Mouse (Mus musculus): ENCODE measurements at regions not wholly inside any gene's neighbourhood (a gene's known extent, or its start where the extent isn't known, plus 50 kb on each side); places are given as distances from the start of the nearest gene placed in this dataset.

DNA sequence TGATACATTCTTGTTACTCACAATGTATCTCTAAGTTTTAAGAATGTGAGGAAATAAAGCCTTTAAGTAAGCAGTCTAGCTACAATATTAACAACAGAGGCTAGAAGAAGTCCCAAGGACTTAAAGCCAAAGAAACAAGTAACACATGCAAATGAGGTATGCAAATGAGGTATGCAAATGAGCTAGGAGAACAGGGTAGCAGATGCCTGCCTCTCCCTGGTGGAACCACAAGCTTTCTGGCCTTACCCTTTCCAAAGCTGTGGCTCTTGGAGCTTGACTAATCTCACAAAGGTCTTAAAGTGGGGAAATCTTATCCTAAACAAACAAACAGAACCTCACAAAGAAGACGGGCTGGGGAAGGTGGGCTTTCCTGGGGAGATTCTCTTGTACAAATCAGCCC, 322.1 kb downstream of the Setd4 start:
- DNase-seq (ENCODE audit: low spot score) = no peak

DNA sequence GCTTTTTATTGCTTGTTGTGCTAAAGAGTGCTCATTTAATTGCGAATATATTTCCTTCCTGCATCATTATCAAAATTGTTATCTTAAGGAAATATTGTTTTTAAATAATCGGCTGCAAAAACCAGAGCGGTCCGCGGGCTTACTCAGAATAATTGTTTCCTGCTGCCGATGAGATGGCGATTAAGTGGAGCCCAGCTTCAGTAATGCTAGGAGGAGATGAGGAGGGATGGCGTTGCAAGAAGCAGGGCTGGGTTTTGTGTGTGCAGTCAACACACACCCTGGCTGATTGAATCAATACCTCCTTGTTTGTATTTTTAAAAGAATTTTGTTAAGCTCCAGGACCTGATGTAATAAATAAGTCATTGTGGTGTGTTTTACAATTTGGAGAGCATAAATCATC, 331.2 kb downstream of the Setd4 start:
- DNase-seq (ENCODE audit: low spot score) = no peak

DNA sequence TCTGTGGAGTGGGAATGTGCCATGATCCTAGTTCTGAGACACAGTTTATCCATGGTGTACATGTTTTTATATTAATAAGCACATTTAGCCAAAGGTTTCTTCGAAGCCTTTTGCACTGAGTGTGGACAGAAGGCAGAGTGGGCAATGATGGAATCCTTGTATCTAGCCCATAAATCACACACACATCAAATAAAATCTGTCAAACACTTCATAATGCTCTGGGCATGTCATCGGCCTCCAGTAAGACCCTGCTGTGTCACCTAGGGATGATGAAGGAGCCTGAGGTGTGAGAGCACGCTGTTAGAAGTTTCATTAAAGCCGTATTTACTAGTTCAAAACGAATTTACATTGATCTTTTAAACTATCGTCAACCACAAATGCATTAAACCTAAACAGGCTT, 331.7 kb downstream of the Setd4 start:
- DNase-seq (ENCODE audit: low spot score) = no peak

DNA sequence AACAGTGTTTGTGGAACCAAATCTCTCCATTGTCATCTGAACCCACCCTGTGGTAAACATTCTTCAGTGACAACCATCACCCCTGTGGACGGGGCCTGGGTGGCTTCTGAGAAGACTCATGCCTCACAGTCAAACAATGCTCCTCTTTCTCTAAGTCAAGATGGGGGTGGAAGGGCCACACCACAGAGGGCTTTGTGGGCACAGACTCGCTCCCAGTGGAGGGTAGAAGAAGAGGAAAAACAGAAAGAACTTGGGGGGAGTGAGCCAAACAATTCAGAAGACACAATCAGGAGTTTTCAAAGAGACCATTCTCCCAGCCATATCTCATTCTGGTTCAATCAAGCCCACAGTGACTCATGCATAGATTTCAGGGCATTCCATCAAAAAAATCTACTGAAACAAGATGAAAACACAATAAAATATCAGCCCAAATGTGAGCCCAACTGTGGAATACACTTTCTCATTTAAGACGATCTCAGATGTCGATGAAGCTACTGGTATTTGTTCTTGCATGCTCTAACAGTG, 339.7 kb downstream of the Setd4 start:
- no peak for DNase-seq (ENCODE audit: low spot score)

DNA sequence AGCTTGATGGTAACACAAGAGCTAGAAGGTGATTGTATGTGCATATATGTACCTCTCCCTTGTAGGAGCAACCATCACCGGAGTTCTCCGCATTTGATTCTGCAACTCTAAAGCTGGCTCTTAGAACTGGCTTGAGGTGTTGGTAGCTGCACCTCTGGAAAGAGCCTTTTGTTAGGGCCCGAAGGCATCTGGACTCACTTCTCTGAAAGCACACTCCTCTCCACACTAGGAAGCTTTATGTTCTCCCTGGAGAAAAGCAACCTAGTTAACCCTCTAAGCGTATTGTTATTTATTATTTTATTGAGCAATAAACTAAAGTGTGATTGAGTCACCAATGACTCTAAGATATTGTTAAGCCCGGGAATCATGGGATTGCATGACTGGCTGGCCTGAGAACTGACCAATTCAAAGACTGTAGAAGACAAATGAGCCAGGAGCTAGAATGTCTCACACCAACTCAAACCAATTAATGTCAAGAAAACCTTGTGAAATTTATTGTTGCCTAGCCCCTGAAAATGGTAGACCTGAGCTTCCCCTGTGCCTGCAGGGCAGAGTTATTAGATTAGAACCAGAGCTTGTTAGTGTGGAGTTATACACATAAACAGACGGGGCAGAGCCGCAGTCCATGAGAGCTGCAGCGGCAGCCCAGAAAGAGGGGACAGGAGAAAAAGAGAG, 340.6 kb downstream of the Setd4 start:
- DNase-seq (ENCODE audit: low spot score) = no peak

DNA sequence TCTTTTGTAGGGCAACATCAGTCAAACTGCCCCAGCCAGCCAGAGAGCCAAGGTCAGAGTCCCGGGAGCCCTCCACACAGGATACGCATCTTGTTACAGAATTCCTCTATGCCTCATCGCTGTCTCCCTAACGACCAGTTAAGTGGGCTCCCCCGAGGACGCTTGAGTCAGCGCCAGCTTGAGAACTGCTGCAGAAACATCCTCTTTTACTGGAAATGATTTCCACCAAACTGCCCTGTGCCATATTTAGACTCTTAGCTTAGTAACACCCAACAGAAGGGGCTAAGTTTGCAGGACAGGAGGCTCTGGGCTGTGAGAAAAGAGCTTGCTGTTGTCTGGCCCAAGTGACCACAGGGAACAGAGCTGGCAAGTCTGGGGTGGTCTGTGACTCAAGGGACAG, 357.0 kb downstream of the Setd4 start:
- DNase-seq (ENCODE audit: low spot score) = peak; percentile 4

DNA sequence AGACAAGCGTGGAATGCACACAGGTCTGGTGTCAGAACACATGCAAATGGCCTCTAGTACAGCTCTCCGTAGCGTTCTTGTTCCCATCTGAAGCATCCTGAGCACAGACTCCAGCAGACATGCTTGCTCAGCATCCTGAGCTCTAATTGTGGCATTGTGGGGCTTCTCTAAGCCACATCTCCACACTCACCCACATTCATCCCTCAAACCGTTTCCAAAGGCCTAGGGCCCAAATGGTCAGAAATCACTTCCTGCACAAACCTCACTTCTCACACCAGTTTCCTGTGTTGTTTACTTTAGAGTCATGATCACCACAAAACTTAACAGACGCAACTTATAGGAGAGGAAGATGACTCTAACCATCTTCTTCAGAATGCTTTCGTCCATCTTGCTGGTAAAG, 358.1 kb downstream of the Setd4 start:
- DNase-seq (ENCODE audit: low spot score) = no peak

DNA sequence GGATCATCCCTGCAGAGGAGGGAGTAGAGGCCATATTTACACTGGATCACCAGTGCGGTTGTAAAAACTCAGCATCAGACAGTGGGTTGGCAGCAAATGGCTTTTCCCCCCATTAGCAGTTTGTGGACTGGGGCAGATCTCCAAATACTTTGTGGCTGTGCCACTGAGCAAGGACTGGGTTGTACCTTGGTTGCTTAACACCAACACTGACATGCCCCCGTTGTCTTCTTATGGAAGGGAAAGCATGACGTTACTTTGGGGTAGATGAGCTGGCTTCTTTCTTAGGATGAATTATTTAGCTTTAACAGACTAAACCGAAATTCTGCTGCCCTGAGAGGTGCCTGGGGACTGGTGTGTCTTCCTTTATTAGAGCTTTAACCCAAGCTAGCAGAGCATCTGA, 365.0 kb downstream of the Setd4 start:
- no peak for DNase-seq (ENCODE audit: low spot score)

DNA sequence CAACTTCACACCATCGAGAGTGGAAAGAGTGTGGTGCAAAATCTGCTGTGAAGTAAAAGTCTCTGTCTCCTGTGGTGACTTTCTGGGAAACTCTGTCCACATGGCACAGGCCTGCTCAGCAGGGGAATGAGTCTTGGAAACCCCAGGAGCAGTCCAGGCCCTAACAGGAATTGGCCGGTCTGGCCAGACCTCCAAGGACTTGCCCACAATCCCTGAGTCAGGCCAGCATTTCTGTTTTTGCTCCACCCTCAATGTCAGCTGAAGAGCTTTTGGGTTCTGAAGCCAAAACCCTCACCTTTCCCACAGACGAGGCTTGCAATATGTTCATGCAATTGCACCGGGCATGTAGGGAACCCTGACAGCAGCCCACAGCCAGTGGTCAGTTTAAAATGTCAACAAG, 365.5 kb downstream of the Setd4 start:
- DNase-seq (ENCODE audit: low spot score) = no peak

DNA sequence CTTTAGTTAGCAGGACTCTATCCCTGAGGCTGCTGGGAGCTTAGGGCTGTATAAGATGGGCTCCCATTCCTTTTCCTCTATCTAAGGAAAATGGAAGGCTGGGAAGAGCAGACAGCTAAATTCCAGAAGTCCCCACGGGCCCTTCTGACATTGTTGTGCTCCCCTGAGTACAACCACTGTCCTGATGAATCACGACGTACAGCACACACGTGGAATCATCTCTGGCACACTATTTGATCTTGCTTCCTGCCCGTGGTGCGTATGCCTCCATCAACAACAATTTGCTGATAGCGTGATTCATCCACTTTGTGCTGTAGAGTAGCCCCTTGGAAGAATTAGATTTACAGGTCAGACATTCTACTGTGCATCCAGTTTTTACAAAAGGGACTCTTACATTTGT, 378.2 kb downstream of the Setd4 start:
- no peak for DNase-seq (ENCODE audit: low spot score)

DNA sequence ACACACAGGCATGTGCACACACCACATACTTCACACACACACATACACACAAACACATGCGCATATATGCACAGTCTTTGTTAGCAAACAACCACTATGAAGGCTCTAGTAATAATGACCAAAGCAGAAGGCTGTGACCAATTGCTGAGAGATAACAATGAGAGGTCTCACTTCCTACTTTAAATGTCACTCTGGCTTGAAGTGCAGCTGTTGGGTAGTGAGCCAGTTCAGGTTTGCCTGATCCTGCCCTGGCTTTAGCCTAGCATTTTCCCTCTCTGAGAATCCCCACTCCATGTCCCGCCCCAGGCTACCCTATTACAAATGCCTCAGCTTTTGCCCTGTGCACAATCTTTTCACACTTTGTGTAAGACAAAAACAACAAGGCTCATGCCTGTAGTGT, 378.7 kb downstream of the Setd4 start:
- no peak for DNase-seq (ENCODE audit: low spot score)

DNA sequence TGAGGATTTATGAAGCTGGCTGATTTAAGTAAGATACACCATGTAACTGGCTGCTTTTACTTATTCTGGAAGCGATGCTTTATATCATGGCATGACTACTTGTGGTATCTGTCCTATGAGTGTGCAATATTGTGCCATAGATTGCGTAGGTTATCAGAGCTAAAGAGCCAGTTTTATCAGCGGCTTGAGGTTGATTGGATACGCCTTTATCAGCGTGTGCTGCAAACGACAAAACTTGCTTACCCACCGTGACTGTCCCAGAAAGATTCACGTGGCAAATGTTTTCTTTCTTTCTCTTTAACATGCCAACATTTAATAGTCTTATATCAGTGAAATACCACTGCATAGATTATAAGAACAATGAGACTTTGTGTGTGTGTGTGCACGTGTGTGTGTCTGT, 384.1 kb downstream of the Setd4 start:
- no peak for DNase-seq (ENCODE audit: low spot score)

DNA sequence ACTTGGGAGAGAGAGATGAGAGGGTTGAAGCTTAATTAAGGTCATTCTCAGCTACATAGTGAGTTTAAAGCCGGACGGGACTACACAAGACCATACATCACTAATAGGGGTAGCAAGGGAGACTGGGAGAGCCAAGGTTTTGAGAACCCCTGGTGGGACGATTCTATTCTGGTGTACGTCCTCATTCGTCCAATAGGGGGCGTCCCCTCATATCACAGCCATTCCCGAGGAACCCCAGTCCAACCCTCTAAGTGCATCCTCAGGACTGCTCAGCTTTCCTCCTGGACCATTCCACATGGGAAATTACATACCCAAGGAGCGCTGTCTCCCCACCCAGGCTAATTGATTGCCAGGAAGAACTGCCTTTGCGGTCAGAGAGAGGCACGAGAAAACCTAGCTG, 385.5 kb downstream of the Setd4 start:
- no peak for DNase-seq (ENCODE audit: low spot score)

DNA sequence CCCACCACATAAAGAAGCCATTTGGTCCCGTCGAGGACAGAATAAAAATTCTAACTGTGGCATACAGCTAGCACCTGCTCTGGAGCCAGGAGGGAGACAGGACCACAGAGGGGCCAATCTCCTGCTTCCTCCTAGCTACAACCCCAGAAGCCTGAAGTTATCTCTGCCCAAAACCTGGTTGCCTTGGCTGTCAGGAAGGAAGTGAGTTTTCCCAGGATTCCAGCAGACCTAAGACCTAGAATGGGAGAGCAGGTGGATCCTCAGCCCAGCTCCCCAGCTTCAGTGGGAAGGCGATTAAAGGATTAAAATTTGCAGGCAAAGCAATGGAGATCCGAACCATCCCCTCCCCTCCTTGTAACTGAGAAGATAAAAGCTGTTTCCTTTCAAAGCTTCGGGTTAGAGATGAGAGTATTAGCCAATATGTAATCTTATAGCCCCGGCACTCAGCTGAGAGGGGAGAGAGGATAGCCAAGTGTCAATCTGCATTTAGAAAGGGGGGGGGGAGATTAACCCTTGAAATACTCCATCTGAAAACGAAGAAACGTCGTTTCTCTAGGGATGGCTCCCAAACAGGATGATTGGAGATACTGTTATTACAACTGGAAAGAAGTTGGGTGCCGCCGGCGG, 386.1 kb downstream of the Setd4 start:
- no peak for DNase-seq (ENCODE audit: low spot score)

DNA sequence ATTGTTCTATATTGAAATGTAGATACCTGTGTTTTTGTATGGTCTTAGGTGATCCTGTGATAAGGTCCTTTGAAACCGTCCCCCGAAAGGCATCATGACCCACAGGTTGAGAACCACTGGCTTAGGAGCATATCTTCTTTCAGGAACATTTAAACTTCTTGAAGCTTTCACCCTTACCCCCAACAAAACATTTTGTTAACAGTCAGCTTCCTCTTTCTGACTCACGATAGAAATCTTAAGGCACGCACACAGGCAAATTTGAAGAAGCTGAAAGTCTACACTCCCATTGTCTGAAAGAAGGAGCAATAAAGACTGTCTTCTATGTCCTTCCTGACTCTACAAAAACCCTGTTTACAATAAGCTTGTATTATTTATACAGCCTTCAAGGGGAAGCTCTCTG, 388.2 kb downstream of the Setd4 start:
- DNase-seq (ENCODE audit: low spot score) = no peak

DNA sequence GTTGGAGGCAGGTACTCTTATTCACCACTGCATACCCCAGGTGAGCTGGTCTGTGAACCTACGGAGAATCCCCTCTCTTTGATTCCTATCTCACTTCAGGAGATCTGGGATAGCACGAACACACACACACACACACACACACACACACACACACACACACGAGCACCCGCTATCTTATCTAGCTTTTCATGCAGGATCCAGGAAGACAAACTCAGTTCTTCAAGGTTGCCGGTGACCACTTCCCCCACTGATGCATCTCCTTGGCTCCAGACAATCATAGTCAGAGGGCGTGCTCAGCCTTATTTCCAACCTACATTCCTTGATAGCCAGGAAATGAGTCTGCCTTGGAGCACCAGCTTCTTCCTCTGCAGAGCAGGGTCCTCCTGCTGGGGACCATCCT, 387.7 kb upstream of the Runx1 start:
- DNase-seq (ENCODE audit: low spot score) = no peak

DNA sequence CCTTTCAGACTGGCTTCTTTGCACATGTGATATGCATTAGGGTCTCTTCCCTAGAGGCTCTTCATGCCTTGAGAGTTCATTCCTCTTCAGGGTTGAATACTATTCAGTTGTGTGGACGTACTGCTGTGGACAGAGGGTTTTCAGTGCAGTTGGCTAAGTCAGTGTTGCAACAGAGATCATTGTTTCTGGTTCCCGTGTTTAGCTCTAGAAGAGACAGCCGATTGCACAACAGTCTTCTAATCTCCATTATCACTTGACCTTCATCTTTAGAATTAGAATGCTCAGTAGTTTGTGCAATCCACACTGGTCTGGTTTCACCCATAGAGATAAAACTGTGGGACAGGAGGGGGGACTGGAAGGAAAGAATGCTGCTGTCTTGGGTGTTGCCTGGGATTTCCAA, 381.7 kb upstream of the Runx1 start:
- no peak for DNase-seq (ENCODE audit: low spot score)

DNA sequence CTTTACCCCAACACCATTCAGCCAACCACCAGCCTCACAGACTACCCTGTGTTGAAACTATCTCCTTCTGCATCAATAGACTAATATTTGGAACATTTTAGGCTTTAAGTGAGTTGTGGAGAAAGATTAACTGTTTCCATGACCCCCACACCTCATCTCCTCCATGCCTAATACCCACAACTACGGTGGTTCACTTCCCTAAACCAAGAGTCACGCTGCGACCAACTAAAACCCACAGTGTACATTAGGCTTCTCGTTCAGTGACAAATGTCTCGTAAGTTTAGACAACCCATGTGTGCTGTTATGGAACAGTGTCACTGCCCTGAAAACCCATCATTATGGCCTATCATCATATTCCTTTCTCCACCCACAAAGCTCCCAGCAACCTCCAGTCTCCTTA, 381.3 kb upstream of the Runx1 start:
- no peak for DNase-seq (ENCODE audit: low spot score)

DNA sequence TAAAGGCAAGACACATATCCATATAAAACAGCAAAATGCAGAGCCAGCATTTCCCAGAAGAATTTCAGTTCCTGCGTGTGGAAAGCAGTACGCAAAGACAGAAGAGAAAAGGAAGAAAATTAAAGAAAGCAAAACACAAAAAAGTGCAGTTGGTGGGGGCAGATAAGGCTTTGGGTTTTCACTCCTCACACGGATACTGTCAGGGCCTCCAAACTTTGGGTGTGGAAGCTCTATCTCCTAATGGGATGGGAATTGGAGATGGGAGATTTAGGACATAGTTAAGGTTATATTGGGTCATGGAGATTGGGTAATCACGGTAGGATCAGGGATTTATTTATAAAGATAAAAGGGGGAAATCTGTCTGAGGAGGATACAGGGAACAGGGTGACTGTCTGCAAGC, 380.4 kb upstream of the Runx1 start:
- DNase-seq (ENCODE audit: low spot score) = no peak

DNA sequence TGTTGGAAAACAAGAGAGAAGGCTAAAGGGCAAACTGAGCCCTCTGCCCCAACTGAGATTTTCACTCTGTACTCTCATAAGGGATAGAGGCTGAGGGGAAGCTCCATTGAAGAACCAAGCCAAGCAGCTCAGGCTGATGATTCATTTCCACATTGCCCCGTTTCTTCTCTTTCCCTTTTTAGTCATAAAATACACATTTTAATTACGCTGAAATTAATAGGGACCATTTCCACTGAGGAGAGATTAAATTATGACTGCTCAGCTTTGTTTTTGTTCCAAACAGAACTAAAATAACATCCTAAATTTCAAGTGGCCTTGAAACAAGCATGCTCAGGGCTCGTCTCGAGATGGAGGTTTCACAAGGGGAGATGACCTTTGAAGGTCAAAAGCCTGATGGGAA, 378.7 kb upstream of the Runx1 start:
- DNase-seq (ENCODE audit: low spot score) = no peak

DNA sequence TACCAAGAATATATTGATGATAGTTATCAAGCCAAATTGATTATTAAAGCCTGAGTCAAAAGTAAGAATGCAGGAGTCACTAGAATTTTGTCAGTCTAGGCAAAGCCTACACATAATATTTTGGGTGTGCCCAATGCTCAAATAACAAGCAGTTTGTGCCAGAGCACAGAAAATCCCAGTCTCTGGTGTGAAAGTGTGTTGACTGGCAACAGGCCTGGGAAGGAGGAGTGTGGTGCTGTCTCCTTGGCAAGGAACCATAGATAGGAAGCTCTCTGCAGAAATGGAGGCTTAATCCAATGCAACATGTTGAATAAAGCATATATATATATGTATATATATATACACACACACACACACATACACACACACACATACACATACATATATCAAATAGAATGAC, 376.6 kb upstream of the Runx1 start:
- DNase-seq (ENCODE audit: low spot score) = no peak

DNA sequence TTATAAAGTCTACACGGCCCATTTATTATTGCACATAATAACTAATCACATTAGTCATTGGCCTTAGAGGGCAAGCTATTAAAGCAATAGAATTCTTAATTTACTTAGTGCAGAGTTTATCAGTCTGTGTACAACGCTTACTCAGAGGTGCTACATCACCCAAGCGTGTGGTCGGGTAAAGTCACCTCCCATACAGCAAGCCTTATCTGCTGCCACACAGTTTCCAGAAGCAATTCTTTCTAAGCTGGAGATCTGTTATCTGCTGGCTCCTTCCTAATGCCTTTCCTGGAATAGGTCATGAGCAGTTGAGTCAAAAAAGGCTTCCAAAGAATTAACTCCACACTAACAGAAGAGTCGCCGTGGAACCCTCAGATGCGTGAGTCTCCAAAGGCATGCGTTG, 371.4 kb upstream of the Runx1 start:
- DNase-seq (ENCODE audit: low spot score) = no peak

DNA sequence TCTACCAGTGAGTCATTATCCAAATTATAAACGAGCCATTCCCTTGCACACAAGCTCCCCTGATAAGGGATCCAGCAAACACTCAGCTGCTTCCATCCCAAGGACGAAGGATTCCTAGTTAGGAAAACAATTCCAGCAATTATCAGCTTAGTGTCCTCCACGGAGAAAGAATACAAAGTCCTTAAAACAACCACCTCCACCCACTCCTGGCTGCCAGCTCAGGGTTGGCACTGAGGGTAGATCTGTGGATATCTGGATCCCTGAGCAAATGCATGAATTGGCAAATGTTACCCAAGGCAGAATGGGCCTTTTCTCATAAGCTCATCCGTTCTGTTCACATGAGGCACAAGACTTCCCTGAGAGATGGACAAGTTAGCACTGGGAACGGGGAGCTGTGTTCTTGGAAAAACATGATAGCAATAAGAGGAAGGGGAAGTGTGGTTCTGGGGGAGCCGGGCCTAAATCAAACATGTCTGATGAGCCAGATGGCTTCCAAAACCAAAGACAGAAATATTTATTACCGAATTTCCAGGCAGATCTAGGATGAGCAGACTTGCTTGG, 368.1 kb upstream of the Runx1 start:
- no peak for DNase-seq (ENCODE audit: low spot score)

DNA sequence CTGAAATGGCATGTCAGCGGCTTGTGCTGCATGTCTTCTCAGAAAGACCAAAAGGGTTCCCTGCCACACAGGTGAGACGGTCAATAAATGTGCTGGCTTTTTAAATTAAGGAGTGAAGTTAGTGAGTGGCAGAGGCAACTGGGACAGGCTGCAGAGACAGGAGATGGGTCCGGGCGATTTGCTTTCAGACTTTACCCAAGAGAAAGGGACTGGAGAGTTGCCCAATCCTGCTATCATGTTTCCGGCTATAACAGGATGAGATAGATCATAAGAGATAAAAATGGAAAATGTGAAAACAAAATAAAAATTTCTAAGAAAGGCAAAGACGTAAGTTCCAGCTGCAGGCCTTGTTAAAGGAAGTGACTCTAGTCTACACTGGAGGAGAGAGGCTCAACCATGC, 367.3 kb upstream of the Runx1 start:
- no peak for DNase-seq (ENCODE audit: low spot score)

Measured in heart, adult 8-10 months (tissue).